Comparison of ENCODE assay signal across 25 mouse cellular contexts in the genomic region with DNA sequence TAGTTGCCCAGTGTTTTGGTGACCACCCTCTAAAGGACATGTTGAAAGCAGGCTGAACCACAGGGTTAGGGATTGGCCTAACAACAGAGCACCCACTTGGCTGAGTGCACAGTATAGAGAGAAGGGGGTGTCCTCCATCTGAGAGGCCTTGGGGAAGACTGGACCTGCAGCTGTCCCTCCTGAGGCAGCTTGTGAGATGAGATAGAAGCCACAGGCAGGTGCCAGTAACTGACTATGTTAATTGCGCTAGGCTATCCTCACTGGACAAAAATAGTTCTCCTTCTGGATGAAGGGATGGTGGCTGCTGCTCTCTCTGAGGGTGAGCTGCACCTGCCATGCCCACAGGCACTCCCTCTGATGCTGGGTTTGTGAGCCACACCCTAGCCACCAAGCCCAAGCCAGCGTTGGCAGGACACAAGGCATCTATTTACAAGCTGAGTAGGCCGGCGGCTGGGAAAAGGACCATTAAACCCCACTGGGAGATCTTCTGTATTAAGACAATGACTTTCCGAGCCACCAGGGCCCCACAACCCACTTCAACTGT. TPM values are rescaled to one million over a fixed set of nuclear protein-coding genes. Genes with fewer than 3 reads are reported as not detected.
DNase-seq lines count a peak whose midpoint lies in the region; ATAC-seq and TF ChIP-seq lines count a peak whose summit lies in the region.
"Had no signal": no experiment of that assay in that cellular context is flagged by ENCODE, and none has a peak within 500 bp of the region (broad histone marks: within the 10 kb centered on the region; RNA-seq: fewer than 3 reads in every experiment).

No protein-coding gene starts in this region.

- peaks cover 40% of the 10 kb centered on the region for H3K4me1 ChIP-seq in G1E (ENCODE audit: insufficient read depth, low read depth, low read length)
- H3K4me1 ChIP-seq in liver, postnatal 0 days (ENCODE audit: insufficient read depth) = peaks cover 13% of the 10 kb centered on the region
- H3K4me1 ChIP-seq: forebrain, embryonic 13.5 days; hindbrain, embryonic 12.5 days; lung, embryonic 15.5 days; midbrain, embryonic 15.5 days had no signal

- H3K9ac ChIP-seq in liver, postnatal 0 days (replicated peaks) = no peak overlapping the region
- H3K9ac ChIP-seq: forebrain, embryonic 13.5 days; heart, embryonic 12.5 days; hindbrain, embryonic 12.5 days; lung, embryonic 15.5 days; midbrain, embryonic 15.5 days had no signal

- H3K9me3 ChIP-seq in G1E (replicated peaks) = no peaks in the 10 kb centered on the region
- no peaks in the 10 kb centered on the region for H3K9me3 ChIP-seq in liver, postnatal 0 days (ENCODE audit: low read length)
- H3K9me3 ChIP-seq: forebrain, embryonic 13.5 days; heart, embryonic 12.5 days; hindbrain, embryonic 12.5 days; lung, embryonic 15.5 days; midbrain, embryonic 15.5 days had no signal

- peak; percentile 22 for ATAC-seq in G1E (ENCODE audit: extremely low read depth, insufficient number of reproducible peaks, low FRiP score, poor library complexity, severe bottlenecking)
- peak; percentile 97 for ATAC-seq in erythroid progenitor cell, adult 5-6 weeks (replicated peaks; ENCODE audit: low FRiP score, poor library complexity, severe bottlenecking)
- peak; percentile 45; the same call in 1 of the 2 replicates for ATAC-seq in liver, postnatal 0 days
- ATAC-seq: activated CD4-positive, CD25-positive, alpha-beta regulatory T cell, adult 4 months; forebrain, embryonic 13.5 days; intestine, postnatal 0 days; midbrain, embryonic 15.5 days had no signal

- intact Hi-C loops in gastrocnemius, postnatal 14 days (cut with DNase I; ENCODE audit: low total_unique reads) = no loop called here
- intact Hi-C loops in left cerebral cortex, adult 2 months (cut with DNase I) = no loop called here

- peak; percentile 63 for DNase-seq in gastrocnemius, postnatal 14 days
- DNase-seq in gastrocnemius, postnatal 10 days = no peak
- DNase-seq in G1E (ENCODE audit: low spot score) = no peak
- no peak for DNase-seq in liver, postnatal 0 days
- no peak for DNase-seq in left cerebral cortex, adult 2 months (ENCODE audit: extremely low spot score in 1 of 2, low spot score in 2 of 2)
- no peak for DNase-seq in ovary, postnatal 36 days (ENCODE audit: low spot score)
- DNase-seq in neural tube, embryonic 10.5 days (ENCODE audit: extremely low spot score, low spot score) = no peak
- DNase-seq: adrenal gland, adult 8-10 months; B cell, adult 2 months; cerebellum, adult 2 months; cerebellum, postnatal 25 days; heart, postnatal 14 days; kidney, postnatal 25 days; lung, postnatal 4 days; right cerebral cortex, adult 18-20 months; thymus, adult 2 months; thymus, postnatal 4 days had no signal

- no peak for TF ChIP-seq EP300 in liver, postnatal 0 days (IDR thresholded peaks at IDR 0.05; ENCODE audit: low read depth)

- peak overlapping the region; percentile 31; the same call in 1 of the 2 replicates for H3K4me3 ChIP-seq in G1E (ENCODE audit: low read depth, low read length)
- no peak overlapping the region for H3K4me3 ChIP-seq in liver, postnatal 0 days (ENCODE audit: low read depth, low read length)
- no peak overlapping the region for H3K4me3 ChIP-seq in left cerebral cortex, adult 2 months
- H3K4me3 ChIP-seq: forebrain, embryonic 13.5 days; heart, embryonic 12.5 days; hindbrain, embryonic 12.5 days; lung, embryonic 15.5 days; midbrain, embryonic 15.5 days had no signal

- no peak for TF ChIP-seq CTCF in G1E (IDR thresholded peaks at IDR 0.05; ENCODE audit: low read depth, low read length)
- no peak for TF ChIP-seq CTCF in liver, postnatal 0 days (IDR thresholded peaks at IDR 0.05; ENCODE audit: low read depth)
- TF ChIP-seq CTCF in left cerebral cortex, adult 2 months (IDR thresholded peaks at IDR 0.05) = no peak

- H3K36me3 ChIP-seq in G1E (replicated peaks) = no peaks in the 10 kb centered on the region
- no peaks in the 10 kb centered on the region for H3K36me3 ChIP-seq in liver, postnatal 0 days (replicated peaks; ENCODE audit: insufficient read depth, low read length)
- H3K36me3 ChIP-seq: heart, embryonic 12.5 days; hindbrain, embryonic 12.5 days; lung, embryonic 15.5 days; midbrain, embryonic 15.5 days had no signal

- WGBS in liver, postnatal 0 days (ENCODE audit: insufficient replicate concordance) = 73% methylated on average over 5 of the region's 5 CpGs

- H3K4me2 ChIP-seq in liver, postnatal 0 days (ENCODE audit: low read depth, low read length) = no peak overlapping the region
- H3K4me2 ChIP-seq: forebrain, embryonic 13.5 days; heart, embryonic 12.5 days; hindbrain, embryonic 12.5 days; lung, embryonic 15.5 days; midbrain, embryonic 15.5 days had no signal

- H3K27me3 ChIP-seq in G1E (ENCODE audit: insufficient read depth, low read length) = no peaks in the 10 kb centered on the region
- no peaks in the 10 kb centered on the region for H3K27me3 ChIP-seq in liver, postnatal 0 days (ENCODE audit: insufficient read depth, low read length)
- H3K27me3 ChIP-seq: forebrain, embryonic 13.5 days; heart, embryonic 12.5 days; hindbrain, embryonic 12.5 days; lung, embryonic 15.5 days; midbrain, embryonic 15.5 days had no signal

- no peak overlapping the region for H3K27ac ChIP-seq in liver, postnatal 0 days (ENCODE audit: low read depth)
- no peak overlapping the region for H3K27ac ChIP-seq in left cerebral cortex, adult 2 months
- H3K27ac ChIP-seq: forebrain, embryonic 13.5 days; hindbrain, embryonic 12.5 days; lung, embryonic 15.5 days; midbrain, embryonic 15.5 days had no signal

RNA-seq across cellular contexts. Expression of gene Fgd2, which starts 49.2 kb away (rescaled TPM):
- 1 to 10 TPM; 1.6 to 1.8 TPM for total RNA-seq in gastrocnemius, postnatal 14 days (2021)
- 1 to 10 TPM; 3.5 to 3.9 TPM for total RNA-seq in gastrocnemius, postnatal 10 days (2021)
- not detected in 2 replicates for total RNA-seq in G1E (2014; fragmentation: Nextera tagmentation)
- 0.41 and 0.60 TPM in 2 replicates for total RNA-seq in G1E (2017)
- 0.08 and 0.22 TPM in 2 replicates for polyA plus RNA-seq in G1E (2012)
- total RNA-seq in erythroid progenitor cell, adult 5-6 weeks (2015; ENCODE audit: low replicate concordance) = 4.0 and 6.3 TPM in 2 replicates
- 0.98 and 5.0 TPM in 2 replicates for total RNA-seq in erythroid progenitor cell, adult 5-6 weeks (2017; ENCODE audit: low replicate concordance)
- 6.3 and 8.9 TPM in 2 replicates for polyA plus RNA-seq in liver, postnatal 0 days (2015; fragmentation: Nextera tagmentation; extraction: Ambion mirVana)
- 1 to 10 TPM; 5.4 to 7.4 TPM for total RNA-seq in left cerebral cortex, adult 2 months (2021)

Comparison
In these comparisons a context has a peak if more than half of its experiments do, and no peak if none do; other contexts are left out.
1. ATAC-seq: peak in every context shown above with its lines; median percentile 97 in erythroid progenitor cell, adult 5-6 weeks; 45 in liver, postnatal 0 days; 22 in G1E.